In the genomic region with DNA sequence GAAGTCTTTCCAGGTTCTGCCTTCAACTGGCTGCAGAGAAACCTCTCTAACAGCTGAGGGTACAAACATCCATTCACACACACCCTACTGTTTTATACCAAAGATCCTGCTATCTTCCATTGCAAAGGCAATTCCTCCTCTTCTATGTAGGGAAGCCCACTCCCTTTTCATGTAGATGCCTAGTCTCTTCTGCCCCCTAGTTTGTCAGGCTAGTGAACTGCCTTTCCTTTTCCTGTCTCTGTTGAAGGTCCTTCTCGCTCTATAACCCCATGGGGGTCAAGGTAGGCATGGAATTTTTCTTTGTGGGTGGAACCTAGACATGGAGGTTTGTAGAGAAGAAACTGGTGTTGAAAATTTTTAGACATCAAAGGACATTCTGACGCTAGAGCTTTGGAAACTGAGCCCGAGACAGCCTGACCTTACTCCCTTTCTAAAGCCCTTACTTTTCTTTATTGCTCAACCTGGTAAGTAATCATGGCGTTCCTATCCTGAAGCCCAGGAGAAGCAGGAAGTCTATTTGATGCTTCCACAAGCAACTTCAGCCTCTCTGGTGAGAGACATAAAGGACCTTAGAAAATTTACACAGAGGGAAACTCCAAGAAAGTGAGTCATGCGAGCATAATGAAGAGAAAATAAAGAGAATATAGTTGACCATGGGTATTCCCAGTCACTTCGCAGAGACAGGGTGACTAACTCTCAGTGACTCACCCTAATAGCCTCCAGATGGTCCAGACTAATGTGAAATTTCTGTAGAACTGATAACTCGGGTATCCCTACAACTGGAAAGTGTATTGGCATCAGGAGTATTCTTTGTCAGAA, we compare ENCODE assay signal across 18 mouse cellular contexts.
A peak's percentile ranks its signal among the peaks of the same experiment; 100 is the strongest.
DNase-seq lines count a peak whose midpoint lies in the region; ATAC-seq and TF ChIP-seq lines count a peak whose summit lies in the region.
"Had no signal": no experiment of that assay in that cellular context is flagged by ENCODE, and none has a peak within 500 bp of the region (broad histone marks: within the 10 kb centered on the region; RNA-seq: fewer than 3 reads in every experiment).

No protein-coding gene starts in this region.

- ATAC-seq in CD4-positive, CD25-positive, alpha-beta regulatory T cell, adult 4 months, result no peak
- ATAC-seq in erythroblast, adult 5-6 weeks (replicated peaks; ENCODE audit: low FRiP score, poor library complexity, severe bottlenecking), result no peak
- ATAC-seq: forebrain, embryonic 16.5 days had no signal

- peak; percentile 21 for DNase-seq in CD4-positive, CD25-positive, alpha-beta regulatory T cell, adult 2 months (ENCODE audit: low read depth, low spot score)
- DNase-seq in layer of hippocampus, adult 2 months (ENCODE audit: low spot score in 2 of 2), result no peak
- DNase-seq in layer of hippocampus, postnatal 10 days (ENCODE audit: low spot score in 2 of 2), result no peak
- peak; percentile 46 for DNase-seq in MN1 (ENCODE audit: low spot score)
- DNase-seq in induced T-regulatory cell, adult 2 months (ENCODE audit: low read depth), result peak; percentile 59
- DNase-seq in gastrocnemius, adult 18-20 months (ENCODE audit: low spot score), result no peak
- DNase-seq: cerebellum, adult 9-11 months; gastrocnemius, postnatal 10 days; heart, postnatal 36 days; lung, adult 18-20 months; right cerebral cortex, adult 18-20 months; thymus, postnatal 25 days had no signal

- H3K4me3 ChIP-seq in layer of hippocampus, adult 2 months, result no peak overlapping the region
- H3K4me3 ChIP-seq: erythroblast, embryonic 14.5 days; heart, embryonic 10.5 days; neural tube, embryonic 15.5 days had no signal

- 0 out of 2 replicates have a peak, but pooled peaks have one; percentile 10 for TF ChIP-seq CTCF in layer of hippocampus, adult 2 months (conservative IDR thresholded peaks at IDR 0.05)

- no peak overlapping the region for H3K27ac ChIP-seq in layer of hippocampus, adult 2 months
- H3K27ac ChIP-seq: heart, embryonic 10.5 days; neural tube, embryonic 15.5 days had no signal

Comparison
In these comparisons a context has a peak if more than half of its experiments do, and no peak if none do; other contexts are left out.
1. DNase-seq: peak in CD4-positive, CD25-positive, alpha-beta regulatory T cell, adult 2 months (single experiment), MN1 (single experiment) and induced T-regulatory cell, adult 2 months (single experiment); none in layer of hippocampus, adult 2 months (0 of 2), layer of hippocampus, postnatal 10 days (0 of 2) and gastrocnemius, adult 18-20 months (single experiment).